Mouse (Mus musculus) cerebellum, adult 2 months (tissue): ENCODE data around the gene Hsd11b1.

ENCODE experiments used
- CTCF ChIP-seq: fragments of 200-500 bp; IDR thresholded peaks from 2 replicates; pipeline ENCODE4 v1.5.1; 2011; ENCODE audit warnings: low read depth, mild to moderate bottlenecking, control low read depth, low read length, moderate library complexity, borderline replicate concordance; ENCODE audit not compliant: insufficient read depth
- POLR2A ChIP-seq: fragments of 200-500 bp; IDR thresholded peaks from 2 replicates; pipeline ENCODE4 v1.6.1; 2011; ENCODE audit warnings: low read length, control low read depth, borderline replicate concordance; ENCODE audit not compliant: insufficient read depth

DNA sequence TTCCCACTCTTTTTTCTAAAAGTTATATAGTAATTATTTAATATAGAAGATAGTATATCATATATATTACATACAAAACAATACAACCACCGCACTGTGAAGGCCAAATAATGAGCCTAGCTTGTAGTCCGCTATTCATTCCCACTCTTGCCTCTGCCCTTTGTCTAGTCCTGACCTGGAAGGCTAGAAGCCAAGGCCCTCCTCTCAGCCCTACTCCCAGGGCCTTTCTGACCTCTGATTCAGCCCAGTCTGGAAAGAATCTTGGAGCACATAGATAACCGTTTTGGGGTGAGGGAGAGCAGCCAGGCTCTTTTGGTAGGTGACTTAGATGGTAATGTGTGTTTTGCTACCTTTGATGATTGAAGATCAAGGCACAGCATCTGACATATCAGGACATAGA is 30.1 kb upstream of the Hsd11b1 start:
- TF ChIP-seq CTCF (no peak), POLR2A (no peak)
